Mouse (Mus musculus): ENCODE results near the gene Upk2.

The Upk2 gene

GRCm38 (mm10) chr9:44454891-44455220 is at the start of gene Upk2:
TSS of gene Upk2 (minus strand) at chr9:44454976.
- no peak for DNase-seq (ENCODE audit: low read depth)

- peak; percentile 92 for DNase-seq (ENCODE audit: low read depth)
Measured at GRCm38 (mm10) chr9:44502006-44502405, 47.2 kb upstream of the Upk2 start.

GRCm38 (mm10) chr9:44501206-44501879 is 46.6 kb upstream of the Upk2 start:
- DNase-seq (ENCODE audit: low read depth), result no peak

GRCm38 (mm10) chr9:44500638-44501175 is 45.9 kb upstream of the Upk2 start:
- DNase-seq (ENCODE audit: low read depth), result no peak

- no peak for DNase-seq (ENCODE audit: low read depth)
Measured at GRCm38 (mm10) chr9:44500163-44500533, 45.4 kb upstream of the Upk2 start.

GRCm38 (mm10) chr9:44499356-44500162 is 44.8 kb upstream of the Upk2 start:
- DNase-seq (ENCODE audit: low read depth), result no peak

- peak; percentile 61 for DNase-seq (ENCODE audit: low read depth)
Measured at GRCm38 (mm10) chr9:44498421-44499355, 43.9 kb upstream of the Upk2 start.

- peak; percentile 52 for DNase-seq (ENCODE audit: low read depth)
Measured at GRCm38 (mm10) chr9:44497624-44498377, 43.0 kb upstream of the Upk2 start.

- no peak for DNase-seq (ENCODE audit: low read depth)
Measured at GRCm38 (mm10) chr9:44496803-44497461, 42.2 kb upstream of the Upk2 start.

- DNase-seq (ENCODE audit: low read depth), result no peak
Measured at GRCm38 (mm10) chr9:44495810-44496344, 41.1 kb upstream of the Upk2 start.

GRCm38 (mm10) chr9:44494863-44495809 is 40.4 kb upstream of the Upk2 start:
- DNase-seq (ENCODE audit: low read depth), result peak; percentile 46

GRCm38 (mm10) chr9:44494261-44494862 is 39.6 kb upstream of the Upk2 start:
- DNase-seq (ENCODE audit: low read depth), result peak; percentile 70

- DNase-seq (ENCODE audit: low read depth), result no peak
Measured at GRCm38 (mm10) chr9:44492631-44493461, 38.1 kb upstream of the Upk2 start.

- DNase-seq (ENCODE audit: low read depth), result no peak
Measured at GRCm38 (mm10) chr9:44491351-44491750, 36.6 kb upstream of the Upk2 start.

GRCm38 (mm10) chr9:44490086-44490967 is 35.6 kb upstream of the Upk2 start:
- peak; percentile 37 for DNase-seq (ENCODE audit: low read depth)

GRCm38 (mm10) chr9:44489651-44490085 is 34.9 kb upstream of the Upk2 start:
- DNase-seq (ENCODE audit: low read depth), result no peak

GRCm38 (mm10) chr9:44488855-44489381 is 34.1 kb upstream of the Upk2 start:
- peak; percentile 23 for DNase-seq (ENCODE audit: low read depth)

All from naive thymus-derived CD4-positive, alpha-beta T cell, adult 2 months (primary cell).